Mouse (Mus musculus) stomach, postnatal 0 days (tissue): Measurements from ENCODE around the gene Naa25. TPM values are rescaled to one million over a fixed set of nuclear protein-coding genes. Genes with fewer than 3 reads are reported as not detected.
A peak's percentile ranks its signal among the peaks of the same experiment; 100 is the strongest.

ENCODE experiments used
- ATAC-seq: fragments of 200-750 bp; cut with Nextera tagmentation; 2 replicates; pipeline ENCODE4 v1.8.0; 2017; ENCODE audit not compliant: low FRiP score, low TSS enrichment
- DNase-seq: peaks from one replicate; pipeline ENCODE4 v3.0.0-alpha.2; 2016; ENCODE audit warnings: low spot score
- H3K27ac ChIP-seq: fragments of 300-500 bp; sonication (generic); replicated peaks from 2 replicates; pipeline ENCODE4 v1.5.1; 2014; ENCODE audit warnings: mild to moderate bottlenecking, control low read depth
- H3K27me3 ChIP-seq: fragments of 300-500 bp; sonication (generic); 2 replicates; pipeline ENCODE4 v1.6.1; 2014; ENCODE audit warnings: low read length; ENCODE audit not compliant: control insufficient read depth, insufficient read depth
- H3K36me3 ChIP-seq: fragments of 300-500 bp; sonication (generic); 2 replicates; pipeline ENCODE4 v1.6.1; 2014; ENCODE audit warnings: low read length, mixed read lengths; ENCODE audit not compliant: control insufficient read depth, insufficient read depth
- H3K4me1 ChIP-seq: fragments of 300-500 bp; sonication (generic); replicated peaks from 2 replicates; pipeline ENCODE4 v1.6.1; 2014; ENCODE audit warnings: antibody characterized with exemption; ENCODE audit not compliant: control insufficient read depth, insufficient read depth
- H3K4me2 ChIP-seq: fragments of 300-500 bp; sonication (generic); replicated peaks from 2 replicates; pipeline ENCODE4 v1.6.1; 2014; ENCODE audit warnings: low read depth, mild to moderate bottlenecking, control low read depth, moderate library complexity
- H3K4me3 ChIP-seq: fragments of 300-500 bp; sonication (generic); 2 replicates; pipeline ENCODE4 v1.5.1; 2014; ENCODE audit warnings: low read depth, low read length, control low read depth
- H3K9ac ChIP-seq: fragments of 300-500 bp; sonication (generic); 2 replicates; pipeline ENCODE4 v1.6.1; 2014; ENCODE audit warnings: mild to moderate bottlenecking, low read length, control low read depth, mixed read lengths
- H3K9me3 ChIP-seq: fragments of 300-500 bp; sonication (generic); 2 replicates; pipeline ENCODE4 v1.6.1; 2016; ENCODE audit warnings: low read length; ENCODE audit not compliant: control insufficient read depth
- CTCF ChIP-seq: IDR thresholded peaks from 2 replicates; pipeline ENCODE4 v1.5.1; 2016; ENCODE audit warnings: antibody characterized with exemption, low read depth, mild to moderate bottlenecking, moderate library complexity
- EP300 ChIP-seq: optimal IDR thresholded peaks from 2 replicates; pipeline ENCODE3; 2016; ENCODE audit warnings: antibody characterized with exemption
- WGBS: fragments of 180-500 bp; shearing (Covaris S2); extraction: QIAGEN DNeasy Blood & Tissue Kit; methylation state at CpG from one replicate; pipeline ENCODE4 v1.1.7; 2014; 5-methylcytosine and 5-hydroxymethylcytosine counted together
- polyA plus RNA-seq: library from polyadenylated mRNA; unstranded; fragments of >200 nt; fragmentation: Nextera tagmentation; extraction: Ambion mirVana; gene quantifications from 2 replicates; pipeline ENCODE4 v1.2.1, GENCODE M21; 2015

Gene Naa25
- polyA plus RNA-seq, 1 experiment from 2014 or later: 21.6 TPM

GRCm38 (mm10) chr5:121398146-121398964, 619 bp downstream of the Naa25 start:
- Histone ChIP-seq H3K27ac (peak overlapping the region; percentile 93), H3K9ac (peak overlapping the region; percentile 87), H3K4me1 (peaks cover 8% of the 10 kb centered on the region; the same call in 1 of the 2 replicates), H3K4me3 (peak overlapping the region; percentile 91), H3K9me3 (no peaks in the 10 kb centered on the region), H3K4me2 (peak overlapping the region; percentile 98), H3K36me3 (0 out of 2 replicates have a peak, but pooled peaks cover 3% of the 10 kb centered on the region), H3K27me3 (no peaks in the 10 kb centered on the region)
- under 1% methylated on average over 67 of the region's 67 CpGs for WGBS
- DNase-seq: no peak
- TF ChIP-seq CTCF (no peak; the same call in 1 of the 2 replicates), EP300 (no peak)
- peak; percentile 1; the same call in 1 of the 2 replicates for ATAC-seq

- H3K4me3 ChIP-seq: peak overlapping the region; percentile 91
- TF ChIP-seq CTCF: no peak
- no peak for TF ChIP-seq EP300
- 40% methylated on average over 9 of the region's 9 CpGs for WGBS
- 0 out of 2 replicates have a peak, but pooled peaks cover 3% of the 10 kb centered on the region for H3K36me3 ChIP-seq
- ATAC-seq: no peak
- H3K27ac ChIP-seq: no peak overlapping the region
- H3K9ac ChIP-seq: peak overlapping the region; percentile 87; the same call in 1 of the 2 replicates
- H3K4me2 ChIP-seq: peak overlapping the region; percentile 98
- no peak for DNase-seq
- H3K4me1 ChIP-seq: peaks cover 8% of the 10 kb centered on the region; the same call in 1 of the 2 replicates
- H3K27me3 ChIP-seq: no peaks in the 10 kb centered on the region
- no peaks in the 10 kb centered on the region for H3K9me3 ChIP-seq
Observed at GRCm38 (mm10) chr5:121398965-121399462, 1.3 kb downstream of the Naa25 start.

DNA sequence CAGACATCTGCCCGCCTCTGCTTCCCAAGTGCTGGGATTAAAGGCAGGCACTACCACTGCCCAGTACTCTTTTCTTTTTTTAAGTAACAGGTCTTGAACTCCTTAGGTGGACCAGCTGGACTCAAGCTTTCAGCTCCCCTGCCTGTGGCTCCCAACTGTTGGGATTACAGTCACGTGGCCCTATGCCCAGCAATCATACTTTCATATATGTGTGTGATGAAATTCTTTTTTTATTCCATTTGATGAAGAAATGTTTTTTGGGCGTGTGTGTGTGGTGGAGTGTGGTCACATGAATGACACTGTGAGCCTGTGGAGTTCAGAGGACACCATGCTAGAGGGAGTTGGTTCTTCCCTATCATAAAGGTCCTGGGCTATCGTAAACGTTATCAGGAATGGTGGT, 1.8 kb downstream of the Naa25 start:
- no peak for DNase-seq
- H3K4me3 ChIP-seq: no peak overlapping the region
- H3K4me1 ChIP-seq: peaks cover 8% of the 10 kb centered on the region; the same call in 1 of the 2 replicates
- H3K4me2 ChIP-seq: 0 out of 2 replicates have a peak overlapping the region, but pooled peaks have one; percentile 98
- TF ChIP-seq CTCF (no peak), EP300 (no peak)
- H3K9ac ChIP-seq: no peak overlapping the region
- no peaks in the 10 kb centered on the region for H3K27me3 ChIP-seq
- ATAC-seq: no peak
- WGBS: 70% methylated on average over 5 of the region's 5 CpGs
- no peak overlapping the region for H3K27ac ChIP-seq
- no peaks in the 10 kb centered on the region for H3K9me3 ChIP-seq
- 0 out of 2 replicates have a peak, but pooled peaks cover 3% of the 10 kb centered on the region for H3K36me3 ChIP-seq

DNA sequence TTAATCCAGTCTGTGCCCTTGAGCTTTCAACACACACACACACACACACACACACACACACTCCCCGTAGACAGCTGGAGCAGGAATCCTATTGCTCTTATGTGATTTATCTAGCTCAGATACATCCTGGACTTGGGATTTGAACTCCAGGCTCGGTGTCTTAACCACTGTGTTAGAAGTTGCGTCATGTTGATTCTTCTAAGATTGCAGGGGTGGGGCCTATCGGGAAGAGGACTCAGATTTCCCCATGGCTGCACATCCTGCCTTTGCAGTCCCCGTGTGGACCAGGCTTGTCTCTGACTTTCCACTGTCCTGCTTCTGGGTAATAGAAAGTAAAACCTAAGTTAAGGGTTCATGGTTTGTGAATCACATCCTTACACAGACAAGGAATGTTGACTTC, 2.3 kb downstream of the Naa25 start:
- no peak for TF ChIP-seq CTCF
- TF ChIP-seq EP300: no peak
- Histone ChIP-seq H3K4me2 (no peak overlapping the region), H3K36me3 (0 out of 2 replicates have a peak, but pooled peaks cover 3% of the 10 kb centered on the region), H3K27me3 (no peaks in the 10 kb centered on the region), H3K9me3 (no peaks in the 10 kb centered on the region), H3K4me1 (peaks cover 8% of the 10 kb centered on the region; the same call in 1 of the 2 replicates), H3K4me3 (no peak overlapping the region), H3K9ac (0 out of 2 replicates have a peak overlapping the region, but pooled peaks have one; percentile 35), H3K27ac (no peak overlapping the region)
- DNase-seq (no peak), ATAC-seq (no peak)
- 52% methylated on average over 5 of the region's 5 CpGs for WGBS

GRCm38 (mm10) chr5:121400849-121401248, 3.1 kb downstream of the Naa25 start:
- no peak overlapping the region for H3K9ac ChIP-seq

More at GRCm38 (mm10) chr5:121400849-121401248, 3.1 kb downstream of the Naa25 start:
- Histone ChIP-seq H3K4me2 (no peak overlapping the region), H3K4me1 (peaks cover 8% of the 10 kb centered on the region; the same call in 1 of the 2 replicates), H3K4me3 (no peak overlapping the region), H3K27me3 (no peaks in the 10 kb centered on the region), H3K9me3 (no peaks in the 10 kb centered on the region), H3K36me3 (0 out of 2 replicates have a peak, but pooled peaks cover 3% of the 10 kb centered on the region), H3K27ac (no peak overlapping the region)
- ATAC-seq (no peak), DNase-seq (no peak)
- WGBS: 55% methylated on average over 5 of the region's 5 CpGs
- TF ChIP-seq EP300 (no peak), CTCF (no peak)
